Mouse (Mus musculus) heart, adult 9 months (tissue): ENCODE data around the gene Usp7.

ENCODE experiments used
- DNase-seq, 2 experiments: peaks; one replicate each; pipeline ENCODE4 v3.0.0; 2022; ENCODE audit warnings: low spot score in 2 of 2

The Usp7 gene

GRCm38 (mm10) chr16:8791949-8792557 lies at the start of gene Usp7:
Usp7 (minus strand) TSS chr16:8792308.
- no peak for DNase-seq

GRCm38 (mm10) chr16:8840557-8840956 lies 48.4 kb upstream of the Usp7 start:
- no peak for DNase-seq

GRCm38 (mm10) chr16:8838921-8839320 lies 46.8 kb upstream of the Usp7 start:
- DNase-seq = no peak

- no peak for DNase-seq
Measured at GRCm38 (mm10) chr16:8837595-8837994, 45.5 kb upstream of the Usp7 start.

- no peak for DNase-seq
Measured at GRCm38 (mm10) chr16:8836876-8837275, 44.8 kb upstream of the Usp7 start.

GRCm38 (mm10) chr16:8831241-8831640 lies 39.1 kb upstream of the Usp7 start:
- DNase-seq = peak in 1 of 2 experiments; percentile 28

GRCm38 (mm10) chr16:8830431-8831211 lies 38.5 kb upstream of the Usp7 start:
- DNase-seq = peak; percentile 75 to 81

GRCm38 (mm10) chr16:8829564-8830359 lies 37.7 kb upstream of the Usp7 start, which contains the start of gene 1810013L24Rik:
1810013L24Rik (plus strand) TSS chr16:8830100.
- peak; percentile 99 for DNase-seq

GRCm38 (mm10) chr16:8828636-8829563 lies 36.8 kb upstream of the Usp7 start:
- DNase-seq = no peak

- no peak for DNase-seq
Measured at GRCm38 (mm10) chr16:8827366-8827765, 35.3 kb upstream of the Usp7 start.

- DNase-seq = peak in 1 of 2 experiments; percentile 43
Measured at GRCm38 (mm10) chr16:8823661-8824060, 31.6 kb upstream of the Usp7 start.

GRCm38 (mm10) chr16:8822586-8822985 lies 30.5 kb upstream of the Usp7 start:
- DNase-seq = no peak

- DNase-seq = peak; percentile 61 to 71
Measured at GRCm38 (mm10) chr16:8821429-8821828, 29.3 kb upstream of the Usp7 start.

GRCm38 (mm10) chr16:8817872-8818271 lies 25.8 kb upstream of the Usp7 start:
- no peak for DNase-seq

GRCm38 (mm10) chr16:8810399-8811127 lies 18.5 kb upstream of the Usp7 start:
- DNase-seq = no peak

- no peak for DNase-seq
Measured at GRCm38 (mm10) chr16:8806703-8807102, 14.6 kb upstream of the Usp7 start.

GRCm38 (mm10) chr16:8795906-8796305 lies 3.8 kb upstream of the Usp7 start:
- no peak for DNase-seq

GRCm38 (mm10) chr16:8794952-8795351 lies 2.8 kb upstream of the Usp7 start:
- DNase-seq = no peak

- no peak for DNase-seq
Measured at GRCm38 (mm10) chr16:8790886-8791285, 1.2 kb downstream of the Usp7 start.

- DNase-seq = peak; percentile 12 to 56
Measured at GRCm38 (mm10) chr16:8784753-8785152, 7.4 kb downstream of the Usp7 start.
